Mouse (Mus musculus) cortical plate, adult 2 months (tissue): ENCODE results near the gene Phf23.

Experiments used
- CTCF ChIP-seq: fragments of 200-500 bp; IDR thresholded peaks from 2 replicates; pipeline ENCODE4 v1.5.1; 2011; ENCODE audit warnings: mild to moderate bottlenecking, control low read depth, low read length; ENCODE audit not compliant: insufficient read depth; ENCODE audit errors: extremely low read depth
- POLR2A ChIP-seq: fragments of 200-500 bp; IDR thresholded peaks from 2 replicates; pipeline ENCODE4 v1.6.1; 2011; ENCODE audit warnings: mild to moderate bottlenecking, low read length, control low read depth; ENCODE audit not compliant: insufficient read depth; ENCODE audit errors: extremely low read depth

DNA sequence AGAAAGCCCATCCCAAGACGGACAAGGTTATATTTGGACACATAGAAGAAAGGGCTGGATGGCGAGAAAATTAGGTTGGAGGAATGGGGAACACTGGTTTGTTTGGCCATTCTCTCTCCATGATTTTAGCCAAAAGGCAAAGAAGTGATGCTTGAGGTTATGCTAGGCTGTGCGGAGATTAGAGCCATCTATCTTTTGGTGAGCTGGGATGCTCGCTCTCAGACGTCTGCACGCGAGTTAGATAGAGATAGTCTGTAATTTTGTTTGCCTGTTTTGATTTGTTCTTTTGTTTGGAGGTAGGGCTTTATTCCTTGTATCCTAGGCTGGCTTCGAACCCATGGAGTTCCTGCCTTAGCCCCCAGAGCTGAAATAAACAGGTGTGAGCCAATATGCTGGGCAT, 5.6 kb downstream of the Phf23 start:
- TF ChIP-seq CTCF (no peak), POLR2A (no peak)
